Mouse (Mus musculus): ENCODE results near the gene Ppp1r3c. TPM values are rescaled to one million over a fixed set of nuclear protein-coding genes. Genes with fewer than 3 reads are reported as not detected.

Gene Ppp1r3c
- total RNA-seq (2012; rRNA removed) (not detected in 2 replicates), polyA plus RNA-seq (2012; ENCODE audit: insufficient read depth in 1 of 2, insufficient read length in 2 of 2, low read depth in 1 of 2, low replicate concordance in 2 of 2, missing spikeins in 1 of 2) (not detected)

- Histone ChIP-seq H3K4me3 (ENCODE audit: control insufficient read depth in 1 of 2, insufficient read depth in 1 of 2, low read depth in 2 of 2, low read length in 2 of 2) (no peak within 1 kb of the TSS), H3K9me3 (replicated peaks; ENCODE audit: insufficient read depth, low read length) (no peaks in the 10 kb centered on the region), H3K79me2 (ENCODE audit: control insufficient read depth, insufficient read depth, low read length, poor library complexity) (no peaks in the 10 kb centered on the region), H3K36me3 (ENCODE audit: control insufficient read depth in 1 of 2, insufficient read depth in 2 of 2, low read length in 2 of 2) (no peaks in the 10 kb centered on the region), H3K27ac (ENCODE audit: control insufficient read depth, low read depth, low read length) (no peak within 1 kb of the TSS), H3K9ac (ENCODE audit: control insufficient read depth, low read depth, low read length, poor library complexity, severe bottlenecking) (no peak within 1 kb of the TSS), H3K4me1 (ENCODE audit: control insufficient read depth in 1 of 2, insufficient read depth in 2 of 2, low read length in 2 of 2) (no peaks in the 10 kb centered on the region), H3K27me3 (ENCODE audit: control insufficient read depth in 1 of 2, insufficient read depth in 2 of 2, low read length in 2 of 2) (peaks cover 0 to 3% of the 10 kb centered on the region in 2 experiments; a peak in 1 of 4 replicates)
- no peak for DNase-seq (ENCODE audit: low read depth, low spot score)
- TF ChIP-seq USF2 (IDR thresholded peaks at IDR 0.05; ENCODE audit: borderline replicate concordance in 1 of 2, insufficient read depth in 1 of 2, low read depth in 1 of 2, low read length in 2 of 2), result no peak
- TF ChIP-seq BHLHE40 (IDR thresholded peaks at IDR 0.05; ENCODE audit: borderline replicate concordance, low read depth, low read length), result no peak
These were observed at the start of gene Ppp1r3c for GRCm38 (mm10) chr19:36736537-36736936. TSS of gene Ppp1r3c (minus strand) at chr19:36736653.

- no peak for TF ChIP-seq MYB (IDR thresholded peaks at IDR 0.05; ENCODE audit: low read depth, low read length)
- no peak for TF ChIP-seq USF1 (IDR thresholded peaks at IDR 0.05; ENCODE audit: low read depth, low read length)
- TF ChIP-seq GATA1 (IDR thresholded peaks at IDR 0.05; ENCODE audit: low read depth, low read length), result no peak
- no peak for TF ChIP-seq MEF2A (IDR thresholded peaks at IDR 0.05; ENCODE audit: extremely low read depth, insufficient replicate concordance, low read depth, low read length, poor library complexity, severe bottlenecking)
- no peak for TF ChIP-seq RAD21 (IDR thresholded peaks at IDR 0.05; ENCODE audit: low read depth, low read length)
- TF ChIP-seq POLR2AphosphoS2 (IDR thresholded peaks at IDR 0.05; ENCODE audit: low read length), result no peak
- TF ChIP-seq SMC3 (IDR thresholded peaks at IDR 0.05; ENCODE audit: low read depth, low read length), result no peak
- TF ChIP-seq USF2 (IDR thresholded peaks at IDR 0.05; ENCODE audit: borderline replicate concordance in 1 of 2, insufficient read depth in 1 of 2, low read depth in 1 of 2, low read length in 2 of 2), result no peak
- no peak for TF ChIP-seq ELF1 (IDR thresholded peaks at IDR 0.05; ENCODE audit: low read depth, low read length)
- TF ChIP-seq POLR2AphosphoS5 (IDR thresholded peaks at IDR 0.05; ENCODE audit: borderline replicate concordance, low read depth, low read length), result no peak
- no peak for TF ChIP-seq JUND (IDR thresholded peaks at IDR 0.05; ENCODE audit: low read depth, low read length)
- no peak for TF ChIP-seq NELFE (IDR thresholded peaks at IDR 0.05; ENCODE audit: low read depth, low read length)
- no peak for TF ChIP-seq MAX (IDR thresholded peaks at IDR 0.05; ENCODE audit: low read length)
- TF ChIP-seq ZNF384 (IDR thresholded peaks at IDR 0.05; ENCODE audit: low read depth, low read length), result no peak
- no peak for TF ChIP-seq CHD1 (IDR thresholded peaks at IDR 0.05; ENCODE audit: low read depth, low read length)
- no peak for TF ChIP-seq MXI1 (IDR thresholded peaks at IDR 0.05; ENCODE audit: low read depth, low read length)
- Histone ChIP-seq H3K4me3 (ENCODE audit: control insufficient read depth in 1 of 2, insufficient read depth in 1 of 2, low read depth in 2 of 2, low read length in 2 of 2) (no peak overlapping the region), H3K4me1 (ENCODE audit: control insufficient read depth in 1 of 2, insufficient read depth in 2 of 2, low read length in 2 of 2) (no peaks in the 10 kb centered on the region; a peak in 1 of 4 replicates), H3K9ac (ENCODE audit: control insufficient read depth, low read depth, low read length, poor library complexity, severe bottlenecking) (no peak overlapping the region), H3K27ac (ENCODE audit: control insufficient read depth, low read depth, low read length) (no peak overlapping the region), H3K36me3 (ENCODE audit: control insufficient read depth in 1 of 2, insufficient read depth in 2 of 2, low read length in 2 of 2) (peaks cover 0 to 7% of the 10 kb centered on the region in 2 experiments; a peak in 2 of 4 replicates), H3K27me3 (ENCODE audit: control insufficient read depth in 1 of 2, insufficient read depth in 2 of 2, low read length in 2 of 2) (no peaks in the 10 kb centered on the region), H3K79me2 (ENCODE audit: control insufficient read depth, insufficient read depth, low read length, poor library complexity) (no peaks in the 10 kb centered on the region), H3K9me3 (replicated peaks; ENCODE audit: insufficient read depth, low read length) (no peaks in the 10 kb centered on the region)
- DNase-seq (ENCODE audit: low read depth, low spot score), result no peak
These were observed 46.7 kb upstream of the Ppp1r3c start for GRCm38 (mm10) chr19:36783179-36783578.
